Mouse (Mus musculus): ENCODE results near the gene Tedc1.

GRCm38 (mm10) chr12:113205251-113205942 lies 49.2 kb downstream of the Tedc1 start:
- no peak; the same call in 1 of the 2 replicates for TF ChIP-seq CTCF (conservative IDR thresholded peaks at IDR 0.05; ENCODE audit: insufficient read depth, insufficient read length, low read depth, low read length)
- no peak for TF ChIP-seq POLR2A (IDR thresholded peaks at IDR 0.05; ENCODE audit: low read depth, low read length)
